Mouse (Mus musculus) hindbrain, embryonic 11.5 days (tissue): ENCODE measurements at regions not wholly inside any gene's neighbourhood (a gene's known extent, or its start where the extent isn't known, plus 50 kb on each side); places are given as distances from the start of the nearest gene placed in this dataset.

Experiments
- ATAC-seq: fragments of 200-750 bp; cut with Nextera tagmentation; 2 replicates; pipeline ENCODE4 v1.8.0; 2017; ENCODE audit warnings: mild to moderate bottlenecking, moderate TSS enrichment, moderate library complexity; ENCODE audit not compliant: low FRiP score
- DNase-seq: peaks from one replicate; pipeline ENCODE4 v3.0.0-alpha.2; 2015; ENCODE audit warnings: low spot score
- H3K27ac ChIP-seq: fragments of 300-500 bp; sonication (generic); 2 replicates; pipeline ENCODE4 v1.5.1; 2014; ENCODE audit warnings: mild to moderate bottlenecking, low read depth, low read length
- H3K27me3 ChIP-seq: fragments of 300-500 bp; sonication (generic); 2 replicates; pipeline ENCODE4 v1.6.1; 2014; ENCODE audit warnings: mild to moderate bottlenecking, low read length, moderate library complexity, mixed read lengths; ENCODE audit not compliant: control insufficient read depth, insufficient read depth
- H3K36me3 ChIP-seq: fragments of 300-500 bp; sonication (generic); 2 replicates; pipeline ENCODE4 v1.6.1; 2014; ENCODE audit warnings: mild to moderate bottlenecking, low read length, moderate library complexity, mixed read lengths; ENCODE audit not compliant: control insufficient read depth, insufficient read depth
- H3K4me1 ChIP-seq: fragments of 300-500 bp; sonication (generic); replicated peaks from 2 replicates; pipeline ENCODE4 v1.6.1; 2014; ENCODE audit warnings: low read length, mixed read lengths; ENCODE audit not compliant: control insufficient read depth, insufficient read depth
- H3K4me2 ChIP-seq: fragments of 300-500 bp; sonication (generic); replicated peaks from 2 replicates; pipeline ENCODE4 v1.6.1; 2014; ENCODE audit warnings: mild to moderate bottlenecking, low read depth, low read length
- H3K4me3 ChIP-seq: fragments of 300-500 bp; sonication (generic); 2 replicates; pipeline ENCODE4 v1.5.1; 2014; ENCODE audit warnings: low read depth, low read length
- H3K9ac ChIP-seq: fragments of 300-500 bp; sonication (generic); 2 replicates; pipeline ENCODE4 v1.6.1; 2014; ENCODE audit warnings: low read depth, low read length
- H3K9me3 ChIP-seq: fragments of 300-500 bp; sonication (generic); 2 replicates; pipeline ENCODE4 v1.6.1; 2016; ENCODE audit warnings: low read length; ENCODE audit not compliant: control insufficient read depth
- WGBS: fragments of 180-500 bp; shearing (Covaris S2); extraction: QIAGEN DNeasy Blood & Tissue Kit; methylation state at CpG from one replicate; pipeline ENCODE4 v1.1.7; 2014; 5-methylcytosine and 5-hydroxymethylcytosine counted together

DNA sequence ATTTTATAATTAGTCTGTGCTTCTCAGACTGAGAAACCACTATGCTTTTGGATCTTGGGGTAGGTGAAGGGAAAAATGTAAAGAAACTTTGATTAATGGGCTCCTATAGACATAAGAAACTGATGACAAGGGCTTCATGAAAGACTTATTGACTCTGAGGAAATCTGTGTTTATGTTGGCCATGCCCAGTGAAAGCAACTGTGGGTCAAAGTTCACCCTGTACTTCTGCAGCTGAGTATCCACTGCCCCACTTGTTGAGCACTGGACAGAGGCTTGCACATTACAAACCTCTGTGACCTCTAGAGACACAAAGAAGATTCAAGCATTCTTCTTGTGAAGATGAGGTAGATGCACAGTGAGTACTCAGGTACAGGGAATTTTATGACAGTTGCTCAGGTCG lies 114.7 kb upstream of the Adra1d start:
- no peaks in the 10 kb centered on the region for H3K4me1 ChIP-seq
- no peak overlapping the region for H3K4me3 ChIP-seq
- H3K36me3 ChIP-seq: no peaks in the 10 kb centered on the region
- ATAC-seq (no peak), DNase-seq (no peak)
- 93% methylated on average over 1 of the region's 1 CpGs for WGBS
- H3K9ac ChIP-seq: no peak overlapping the region
- H3K9me3 ChIP-seq: no peaks in the 10 kb centered on the region
- H3K27ac ChIP-seq: no peak overlapping the region
- H3K4me2 ChIP-seq: no peak overlapping the region
- H3K27me3 ChIP-seq: no peaks in the 10 kb centered on the region

DNA sequence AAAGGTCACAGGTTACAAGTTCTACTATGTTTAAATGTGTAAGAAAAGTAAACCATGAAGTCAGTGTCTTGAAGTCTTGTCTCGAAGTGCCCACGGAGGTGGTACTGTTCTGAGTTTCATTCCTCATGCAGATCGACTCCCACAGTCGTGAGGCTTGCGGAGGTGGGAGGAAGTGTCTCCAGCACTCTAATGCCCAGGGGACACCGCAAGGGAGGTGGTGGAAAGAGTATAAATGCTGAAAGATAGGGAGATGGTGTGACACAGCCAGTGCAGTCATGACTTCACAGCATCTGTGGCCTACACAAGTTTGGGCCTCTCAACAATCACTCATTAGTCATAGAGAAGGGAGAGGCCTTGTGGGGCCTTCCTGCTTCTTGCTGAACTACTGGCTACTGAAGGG lies 112.8 kb upstream of the Adra1d start:
- no peak overlapping the region for H3K4me3 ChIP-seq
- no peaks in the 10 kb centered on the region for H3K36me3 ChIP-seq
- DNase-seq (no peak), ATAC-seq (no peak)
- H3K4me2 ChIP-seq: no peak overlapping the region
- 91% methylated on average over 6 of the region's 6 CpGs for WGBS
- no peak overlapping the region for H3K9ac ChIP-seq
- H3K4me1 ChIP-seq: no peaks in the 10 kb centered on the region
- no peaks in the 10 kb centered on the region for H3K27me3 ChIP-seq
- H3K9me3 ChIP-seq: no peaks in the 10 kb centered on the region
- no peak overlapping the region for H3K27ac ChIP-seq

DNA sequence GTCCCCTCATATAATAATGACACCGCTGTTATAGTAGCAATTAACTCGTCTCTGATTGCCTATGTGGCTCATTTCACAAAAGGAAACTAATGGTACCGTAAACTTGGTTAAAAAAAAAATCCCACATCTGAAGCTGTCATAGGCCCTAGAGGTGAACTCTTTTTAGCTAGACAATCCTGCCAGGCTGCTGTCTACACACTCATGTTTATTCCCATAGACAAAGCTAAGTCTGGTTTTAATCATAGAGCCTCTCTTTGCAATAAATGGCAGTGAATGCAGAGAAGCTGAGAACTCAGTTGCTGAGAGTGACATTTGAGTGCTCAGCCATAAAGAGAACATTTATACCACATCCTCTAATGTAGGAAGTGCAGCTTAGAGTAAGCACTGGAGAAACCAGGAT lies 111.3 kb upstream of the Adra1d start:
- Histone ChIP-seq H3K4me3 (no peak overlapping the region), H3K4me2 (no peak overlapping the region), H3K4me1 (no peaks in the 10 kb centered on the region), H3K27ac (no peak overlapping the region), H3K36me3 (no peaks in the 10 kb centered on the region), H3K9ac (no peak overlapping the region), H3K9me3 (no peaks in the 10 kb centered on the region), H3K27me3 (no peaks in the 10 kb centered on the region)
- WGBS: 84% methylated on average over 3 of the region's 3 CpGs
- no peak for ATAC-seq
- no peak for DNase-seq

DNA sequence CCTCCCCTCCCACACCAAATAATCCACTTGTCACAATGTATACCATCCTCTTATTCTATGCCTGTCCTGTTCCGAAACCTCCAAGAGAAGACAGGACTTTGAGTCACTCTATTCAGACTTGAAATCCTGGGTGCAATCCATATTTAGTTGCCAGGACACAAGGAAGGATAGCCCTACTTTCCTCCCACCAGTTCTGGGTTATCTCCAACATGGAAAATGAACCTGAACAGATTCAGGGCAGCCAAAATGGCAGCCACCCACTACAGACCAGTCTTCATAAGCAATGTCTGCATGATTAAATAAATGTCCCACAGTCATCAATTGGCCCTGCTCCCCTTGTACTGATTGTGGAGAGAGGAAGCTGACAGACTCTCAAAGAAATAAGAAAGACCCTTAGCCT lies 110.6 kb upstream of the Adra1d start:
- Histone ChIP-seq H3K27ac (no peak overlapping the region), H3K4me3 (no peak overlapping the region), H3K36me3 (no peaks in the 10 kb centered on the region), H3K4me2 (no peak overlapping the region), H3K4me1 (no peaks in the 10 kb centered on the region), H3K9ac (no peak overlapping the region), H3K9me3 (no peaks in the 10 kb centered on the region), H3K27me3 (no peaks in the 10 kb centered on the region)
- 90% methylated on average over 1 of the region's 1 CpGs for WGBS
- no peak for DNase-seq
- ATAC-seq: no peak

DNA sequence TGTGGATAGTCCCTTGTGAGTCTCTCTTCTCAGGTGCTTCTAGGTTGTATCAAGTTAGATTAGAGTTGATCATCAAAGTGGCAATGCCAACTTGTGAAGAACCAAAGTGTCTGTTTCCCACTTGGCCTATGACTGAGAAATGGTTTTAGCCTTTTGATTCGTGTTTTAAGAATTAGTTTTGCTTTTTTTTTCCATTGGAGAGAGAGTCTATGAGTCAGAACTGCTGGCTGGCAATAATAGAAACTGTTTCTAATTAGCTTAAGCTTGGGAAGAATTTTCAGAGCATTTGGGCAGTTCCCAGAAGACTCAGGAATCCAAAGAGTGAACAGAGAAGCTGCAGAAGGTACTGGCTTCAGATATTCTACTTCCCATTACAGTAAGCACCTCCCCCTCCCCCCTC lies 110.1 kb upstream of the Adra1d start:
- no peak for DNase-seq
- WGBS: 62% methylated on average over 1 of the region's 1 CpGs

DNA sequence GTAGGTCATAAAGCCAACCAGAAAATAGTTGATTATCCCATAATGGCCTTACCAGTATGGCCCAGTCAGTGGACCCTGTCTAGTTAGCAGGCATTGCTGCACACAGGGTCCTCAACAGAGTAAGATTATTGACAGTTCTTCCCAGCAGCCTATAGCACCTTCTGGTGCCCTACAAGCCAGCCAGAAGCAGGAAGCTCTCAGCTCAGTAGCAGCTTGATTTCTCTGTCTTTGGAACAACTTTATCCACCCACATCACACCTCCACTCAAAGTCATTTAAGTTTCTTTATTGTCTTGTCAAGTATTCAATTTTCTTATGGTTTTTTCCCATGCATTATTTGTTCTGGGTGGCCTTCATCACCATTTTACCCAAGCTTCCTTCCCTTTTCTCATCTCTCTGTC lies 108.8 kb upstream of the Adra1d start:
- Histone ChIP-seq H3K36me3 (no peaks in the 10 kb centered on the region), H3K4me3 (no peak overlapping the region), H3K27ac (no peak overlapping the region), H3K9ac (no peak overlapping the region), H3K4me2 (no peak overlapping the region), H3K4me1 (no peaks in the 10 kb centered on the region), H3K27me3 (no peaks in the 10 kb centered on the region), H3K9me3 (no peaks in the 10 kb centered on the region)
- no peak for DNase-seq
- no peak for ATAC-seq

More for the DNA sequence above, 110.1 kb upstream of the Adra1d start:
- ATAC-seq: no peak
- H3K4me2 ChIP-seq: no peak overlapping the region
- no peak overlapping the region for H3K4me3 ChIP-seq
- no peak overlapping the region for H3K9ac ChIP-seq
- no peaks in the 10 kb centered on the region for H3K36me3 ChIP-seq
- no peaks in the 10 kb centered on the region for H3K27me3 ChIP-seq
- no peaks in the 10 kb centered on the region for H3K9me3 ChIP-seq
- H3K4me1 ChIP-seq: no peaks in the 10 kb centered on the region
- H3K27ac ChIP-seq: no peak overlapping the region

DNA sequence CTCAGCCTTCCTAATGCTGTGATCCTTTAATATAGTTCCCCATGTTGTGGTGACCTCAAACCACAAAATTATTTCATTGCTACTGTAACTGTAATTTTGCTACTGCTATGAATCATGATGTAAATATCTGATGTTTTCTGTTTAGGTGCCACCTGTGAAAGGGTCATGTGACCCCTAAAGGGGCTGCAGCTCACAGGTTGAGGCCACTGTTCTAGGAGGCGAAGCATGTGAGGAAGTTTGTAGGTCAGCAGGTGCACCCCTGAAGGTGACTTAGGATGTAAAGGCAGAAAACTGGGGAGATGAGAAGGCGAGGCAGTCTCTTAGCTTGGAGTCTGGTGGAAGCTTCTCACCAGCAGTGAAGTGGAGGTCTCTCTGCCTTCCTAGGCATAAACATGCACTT lies 105.8 kb upstream of the Adra1d start:
- no peak for DNase-seq
- H3K4me2 ChIP-seq: no peak overlapping the region
- no peaks in the 10 kb centered on the region for H3K9me3 ChIP-seq
- 89% methylated on average over 2 of the region's 2 CpGs for WGBS
- no peaks in the 10 kb centered on the region for H3K4me1 ChIP-seq
- no peaks in the 10 kb centered on the region for H3K36me3 ChIP-seq
- ATAC-seq: no peak
- no peak overlapping the region for H3K27ac ChIP-seq
- H3K27me3 ChIP-seq: no peaks in the 10 kb centered on the region
- no peak overlapping the region for H3K9ac ChIP-seq
- no peak overlapping the region for H3K4me3 ChIP-seq

DNA sequence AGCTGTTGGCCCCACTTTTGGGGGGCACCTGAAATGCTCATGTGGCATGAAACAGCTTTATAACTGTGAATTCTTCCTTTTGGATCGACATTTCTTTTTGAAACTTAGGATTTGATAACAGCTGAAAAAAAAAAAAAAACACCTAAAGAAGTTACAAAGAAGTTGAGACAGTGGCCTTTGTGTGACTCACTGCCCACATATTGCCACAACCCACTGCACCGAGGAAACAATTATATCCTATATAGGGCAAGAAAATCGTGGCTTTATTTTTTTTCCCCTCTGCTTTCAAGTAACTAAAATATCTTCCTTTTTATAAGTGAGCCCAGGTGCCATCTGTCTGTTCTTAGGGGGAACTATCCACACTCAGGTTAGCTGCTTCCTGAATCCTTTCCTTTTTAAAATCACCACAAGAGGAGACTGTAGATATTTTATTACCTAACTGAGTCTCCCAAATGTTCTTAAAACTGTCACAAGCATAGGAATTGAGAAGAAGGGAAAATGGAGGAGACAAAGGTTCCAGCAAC lies 104.8 kb upstream of the Adra1d start:
- Histone ChIP-seq H3K4me2 (no peak overlapping the region), H3K36me3 (no peaks in the 10 kb centered on the region), H3K9me3 (no peaks in the 10 kb centered on the region), H3K4me3 (no peak overlapping the region), H3K27ac (no peak overlapping the region), H3K4me1 (no peaks in the 10 kb centered on the region), H3K9ac (no peak overlapping the region), H3K27me3 (no peaks in the 10 kb centered on the region)
- 71% methylated on average over 3 of the region's 3 CpGs for WGBS
- ATAC-seq (no peak), DNase-seq (no peak)

DNA sequence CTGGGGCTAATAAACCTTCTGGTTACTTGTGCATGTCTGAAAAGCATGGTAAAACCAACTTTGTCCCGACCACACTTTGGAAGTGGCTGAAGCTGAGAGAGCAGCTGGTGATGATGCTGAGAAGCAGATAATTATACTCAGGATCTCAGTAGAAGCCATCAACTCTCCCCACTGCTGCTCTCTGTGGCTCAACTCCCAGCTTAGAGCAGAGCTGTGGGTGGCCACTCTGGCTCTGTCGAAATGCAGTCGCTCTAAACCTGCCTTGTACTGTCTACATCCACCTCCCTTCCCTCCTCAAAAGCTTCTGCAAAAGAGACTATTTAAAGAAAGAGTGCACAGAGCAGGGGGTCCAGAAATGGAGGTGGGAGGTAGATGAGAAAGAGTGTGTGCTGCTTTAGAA lies 102.5 kb upstream of the Adra1d start:
- no peaks in the 10 kb centered on the region for H3K36me3 ChIP-seq
- H3K9ac ChIP-seq: no peak overlapping the region
- DNase-seq (no peak), ATAC-seq (no peak)
- no peaks in the 10 kb centered on the region for H3K27me3 ChIP-seq
- H3K9me3 ChIP-seq: no peaks in the 10 kb centered on the region
- no peak overlapping the region for H3K4me2 ChIP-seq
- H3K27ac ChIP-seq: no peak overlapping the region
- 77% methylated on average over 3 of the region's 3 CpGs for WGBS
- no peak overlapping the region for H3K4me3 ChIP-seq
- no peaks in the 10 kb centered on the region for H3K4me1 ChIP-seq
